Mouse (Mus musculus): ENCODE measurements at regions not wholly inside any gene's neighbourhood (a gene's known extent, or its start where the extent isn't known, plus 50 kb on each side); places are given as distances from the start of the nearest gene placed in this dataset.
"Not testable (repeated sequence)": the region's sequence is repeated elsewhere in the genome, so short reads cannot be mapped to it uniquely, and the experiment has no call there.

- DNase-seq (ENCODE audit: low read depth, low spot score) = not testable (repeated sequence)
These were observed 207.6 kb downstream of the Snurf start for GRCm38 (mm10) chr7:59797212-59797611.

GRCm38 (mm10) chr7:59769749-59770148 is 235.1 kb downstream of the Snurf start:
- not testable (repeated sequence) for DNase-seq (ENCODE audit: low read depth, low spot score)

- not testable (repeated sequence) for DNase-seq (ENCODE audit: low read depth, low spot score)
These were observed 236.2 kb downstream of the Snurf start for GRCm38 (mm10) chr7:59768641-59769040.

GRCm38 (mm10) chr7:59767325-59767724 is 237.5 kb downstream of the Snurf start:
- peak; percentile 2 for DNase-seq (ENCODE audit: low read depth, low spot score)
